Mouse (Mus musculus): ENCODE results near the gene Sdhc.

Sdhc gene

GRCm38 (mm10) chr1:171112986-171113385 lies 37.4 kb downstream of the Sdhc start:
- no peak for DNase-seq (ENCODE audit: low read depth, low spot score)
- Histone ChIP-seq H3K27me3 (ENCODE audit: control insufficient read depth, insufficient read depth, low read length, poor library complexity, severe bottlenecking) (no peaks in the 10 kb centered on the region), H3K36me3 (ENCODE audit: control insufficient read depth, insufficient read depth, low read length, poor library complexity, severe bottlenecking) (no peaks in the 10 kb centered on the region)

DNA sequence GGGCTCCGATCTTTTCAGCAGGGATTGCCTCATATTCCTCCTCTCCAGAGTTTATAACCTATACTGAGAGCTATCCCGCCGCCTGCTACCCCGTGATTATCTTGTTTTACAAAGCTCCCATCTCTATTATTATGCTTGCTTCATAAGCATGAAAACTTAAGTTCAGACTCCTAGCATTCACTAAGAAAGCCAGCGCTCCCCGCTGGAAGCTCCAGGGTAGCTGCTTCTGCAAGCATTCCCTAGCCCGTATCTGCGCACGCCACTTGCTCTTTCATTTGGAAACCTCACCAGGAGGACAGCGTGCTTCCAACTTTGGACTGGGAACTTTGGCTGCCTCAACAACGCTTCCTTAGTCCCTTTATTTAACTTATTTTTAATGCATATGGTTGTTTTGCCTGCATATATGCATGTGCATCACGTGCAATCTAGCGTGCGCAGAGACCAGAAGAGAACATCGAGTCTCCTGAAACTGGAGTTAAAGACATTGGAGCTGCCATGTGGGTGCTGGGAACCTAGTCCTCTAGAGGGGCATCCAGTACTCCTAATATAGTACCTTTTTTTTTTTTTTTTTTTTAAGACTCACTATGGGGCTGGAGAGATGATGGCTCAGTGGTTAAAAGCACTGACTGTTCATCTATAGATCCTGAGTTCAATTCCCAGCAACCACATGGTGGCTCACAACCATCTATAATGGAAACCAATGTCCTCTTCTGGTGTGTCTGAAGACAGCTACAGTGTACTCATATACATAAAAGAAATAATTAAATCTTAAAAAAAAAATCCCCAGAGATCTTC lies 38.4 kb downstream of the Sdhc start:
- Histone ChIP-seq H3K27me3 (ENCODE audit: control insufficient read depth, insufficient read depth, low read length, poor library complexity, severe bottlenecking) (no peaks in the 10 kb centered on the region), H3K36me3 (ENCODE audit: control insufficient read depth, insufficient read depth, low read length, poor library complexity, severe bottlenecking) (no peaks in the 10 kb centered on the region)
- peak; percentile 29 for DNase-seq (ENCODE audit: low read depth, low spot score)

DNA sequence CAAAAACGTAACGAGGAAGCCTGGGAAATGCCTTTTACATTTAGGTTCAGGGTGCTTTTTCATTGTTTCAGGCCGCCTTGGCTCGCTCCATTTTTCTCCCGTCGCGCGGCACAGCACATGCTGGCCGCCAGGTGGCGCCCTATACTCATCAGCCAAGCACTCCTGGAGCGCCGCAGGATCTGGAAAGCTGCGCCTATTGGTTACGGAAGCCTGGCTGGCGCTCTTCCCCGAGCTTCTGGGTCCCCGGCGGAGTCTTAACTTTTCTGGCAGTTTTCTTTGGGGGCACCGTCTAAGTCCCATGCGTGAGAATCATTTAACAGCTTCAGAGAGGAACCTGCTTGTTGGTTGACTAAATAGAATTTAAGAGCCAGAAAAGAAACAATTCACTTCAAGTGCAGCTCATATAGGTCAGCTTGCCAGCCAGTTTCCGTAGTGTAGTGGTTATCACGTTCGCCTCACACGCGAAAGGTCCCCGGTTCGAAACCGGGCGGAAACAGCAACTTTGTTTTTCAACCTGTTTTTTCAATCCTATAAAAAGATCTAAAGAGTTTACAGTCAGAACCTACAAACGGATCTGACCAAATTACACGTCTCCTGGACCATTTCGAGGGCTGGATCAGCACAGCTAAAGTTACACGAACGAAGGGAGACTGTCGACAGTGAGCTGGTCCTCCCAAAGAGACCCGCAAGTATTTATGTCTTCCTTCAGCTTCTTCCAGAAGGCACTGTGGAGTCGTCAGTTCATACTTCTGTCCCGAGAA lies 39.2 kb downstream of the Sdhc start:
- peak; percentile 97 for DNase-seq (ENCODE audit: low read depth, low spot score)
- no peaks in the 10 kb centered on the region for H3K36me3 ChIP-seq (ENCODE audit: control insufficient read depth, insufficient read depth, low read length, poor library complexity, severe bottlenecking)
- no peaks in the 10 kb centered on the region for H3K27me3 ChIP-seq (ENCODE audit: control insufficient read depth, insufficient read depth, low read length, poor library complexity, severe bottlenecking)

- no peaks in the 10 kb centered on the region for H3K27me3 ChIP-seq (ENCODE audit: control insufficient read depth, insufficient read depth, low read length, poor library complexity, severe bottlenecking)
- no peak for DNase-seq (ENCODE audit: low read depth, low spot score)
- H3K36me3 ChIP-seq (ENCODE audit: control insufficient read depth, insufficient read depth, low read length, poor library complexity, severe bottlenecking) = no peaks in the 10 kb centered on the region
Observed at GRCm38 (mm10) chr1:171110659-171111019, 39.8 kb downstream of the Sdhc start.

- H3K36me3 ChIP-seq (ENCODE audit: control insufficient read depth, insufficient read depth, low read length, poor library complexity, severe bottlenecking) = no peaks in the 10 kb centered on the region
- DNase-seq (ENCODE audit: low read depth, low spot score) = no peak
- H3K27me3 ChIP-seq (ENCODE audit: control insufficient read depth, insufficient read depth, low read length, poor library complexity, severe bottlenecking) = no peaks in the 10 kb centered on the region
Observed at GRCm38 (mm10) chr1:171109620-171110019, 40.8 kb downstream of the Sdhc start.

- no peak for DNase-seq (ENCODE audit: low read depth, low spot score)
- no peaks in the 10 kb centered on the region for H3K36me3 ChIP-seq (ENCODE audit: control insufficient read depth, insufficient read depth, low read length, poor library complexity, severe bottlenecking)
- no peaks in the 10 kb centered on the region for H3K27me3 ChIP-seq (ENCODE audit: control insufficient read depth, insufficient read depth, low read length, poor library complexity, severe bottlenecking)
Observed at GRCm38 (mm10) chr1:171105226-171105625, 45.2 kb downstream of the Sdhc start.

GRCm38 (mm10) chr1:171103179-171103840 lies 47.1 kb downstream of the Sdhc start:
- Histone ChIP-seq H3K36me3 (ENCODE audit: control insufficient read depth, insufficient read depth, low read length, poor library complexity, severe bottlenecking) (no peaks in the 10 kb centered on the region), H3K27me3 (ENCODE audit: control insufficient read depth, insufficient read depth, low read length, poor library complexity, severe bottlenecking) (no peaks in the 10 kb centered on the region)
- no peak for DNase-seq (ENCODE audit: low read depth, low spot score)

DNA sequence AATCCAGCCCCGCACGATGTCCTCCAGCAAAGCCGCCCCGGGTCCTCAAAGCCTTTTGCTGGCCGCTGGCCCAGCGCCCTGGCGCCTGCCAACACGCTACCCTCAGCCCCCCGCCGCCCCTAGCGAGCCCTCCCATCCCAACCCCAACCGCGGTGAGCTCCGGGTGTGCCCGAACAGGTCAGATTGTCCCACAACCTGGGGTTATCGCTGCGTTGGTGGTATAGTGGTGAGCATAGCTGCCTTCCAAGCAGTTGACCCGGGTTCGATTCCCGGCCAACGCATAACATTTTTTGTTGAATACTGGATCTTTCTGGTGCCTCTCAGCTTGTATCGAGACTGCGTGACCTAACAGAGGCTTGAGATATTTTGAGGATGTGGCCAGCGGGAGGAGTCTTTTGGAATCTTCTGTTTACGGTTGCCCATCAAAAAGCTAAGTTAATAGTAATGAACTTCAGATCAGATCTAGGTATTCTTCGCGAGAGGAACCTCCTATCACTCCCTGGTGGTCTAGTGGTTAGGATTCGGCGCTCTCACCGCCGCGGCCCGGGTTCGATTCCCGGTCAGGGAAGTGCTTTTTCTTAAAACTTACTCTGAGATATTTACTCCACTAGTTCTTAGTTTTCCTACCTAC lies 47.7 kb downstream of the Sdhc start:
- no peaks in the 10 kb centered on the region for H3K36me3 ChIP-seq (ENCODE audit: control insufficient read depth, insufficient read depth, low read length, poor library complexity, severe bottlenecking)
- no peaks in the 10 kb centered on the region for H3K27me3 ChIP-seq (ENCODE audit: control insufficient read depth, insufficient read depth, low read length, poor library complexity, severe bottlenecking)
- DNase-seq (ENCODE audit: low read depth, low spot score) = peak; percentile 88

GRCm38 (mm10) chr1:171101733-171102546 lies 48.5 kb downstream of the Sdhc start:
- DNase-seq (ENCODE audit: low read depth, low spot score) = peak; percentile 87
- Histone ChIP-seq H3K27me3 (ENCODE audit: control insufficient read depth, insufficient read depth, low read length, poor library complexity, severe bottlenecking) (no peaks in the 10 kb centered on the region), H3K36me3 (ENCODE audit: control insufficient read depth, insufficient read depth, low read length, poor library complexity, severe bottlenecking) (no peaks in the 10 kb centered on the region)

- no peak for DNase-seq (ENCODE audit: low read depth, low spot score)
- no peaks in the 10 kb centered on the region for H3K36me3 ChIP-seq (ENCODE audit: control insufficient read depth, insufficient read depth, low read length, poor library complexity, severe bottlenecking)
- no peaks in the 10 kb centered on the region for H3K27me3 ChIP-seq (ENCODE audit: control insufficient read depth, insufficient read depth, low read length, poor library complexity, severe bottlenecking)
Observed at GRCm38 (mm10) chr1:171101033-171101432, 49.4 kb downstream of the Sdhc start.

DNA sequence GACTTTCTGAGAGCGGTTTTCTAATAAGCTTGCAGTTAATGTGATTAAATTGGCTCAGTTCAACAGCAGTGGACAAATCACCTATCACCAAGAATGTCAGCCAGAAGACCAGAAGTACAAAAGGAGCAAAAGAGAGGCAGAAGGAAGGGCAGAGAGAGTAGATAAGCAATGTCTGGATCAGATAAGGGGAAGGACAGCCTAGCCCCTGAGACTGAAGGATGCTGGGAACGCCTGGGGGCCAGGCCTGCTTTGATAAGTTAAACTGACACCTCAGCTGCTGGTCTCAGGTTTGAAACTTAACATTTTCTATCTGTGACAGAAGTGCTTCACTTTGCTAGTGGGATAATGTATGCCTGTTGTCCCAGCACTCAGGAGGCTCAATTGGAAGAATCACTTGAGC lies 52.8 kb downstream of the Sdhc start:
- Histone ChIP-seq H3K27me3 (ENCODE audit: control insufficient read depth, insufficient read depth, low read length, poor library complexity, severe bottlenecking) (no peaks in the 10 kb centered on the region), H3K36me3 (ENCODE audit: control insufficient read depth, insufficient read depth, low read length, poor library complexity, severe bottlenecking) (no peaks in the 10 kb centered on the region)
- DNase-seq (ENCODE audit: low read depth, low spot score) = no peak

- no peak for DNase-seq (ENCODE audit: low read depth, low spot score)
- no peaks in the 10 kb centered on the region for H3K27me3 ChIP-seq (ENCODE audit: control insufficient read depth, insufficient read depth, low read length, poor library complexity, severe bottlenecking)
- H3K36me3 ChIP-seq (ENCODE audit: control insufficient read depth, insufficient read depth, low read length, poor library complexity, severe bottlenecking) = no peaks in the 10 kb centered on the region
Observed at GRCm38 (mm10) chr1:171097136-171097535, 53.3 kb downstream of the Sdhc start.

DNA sequence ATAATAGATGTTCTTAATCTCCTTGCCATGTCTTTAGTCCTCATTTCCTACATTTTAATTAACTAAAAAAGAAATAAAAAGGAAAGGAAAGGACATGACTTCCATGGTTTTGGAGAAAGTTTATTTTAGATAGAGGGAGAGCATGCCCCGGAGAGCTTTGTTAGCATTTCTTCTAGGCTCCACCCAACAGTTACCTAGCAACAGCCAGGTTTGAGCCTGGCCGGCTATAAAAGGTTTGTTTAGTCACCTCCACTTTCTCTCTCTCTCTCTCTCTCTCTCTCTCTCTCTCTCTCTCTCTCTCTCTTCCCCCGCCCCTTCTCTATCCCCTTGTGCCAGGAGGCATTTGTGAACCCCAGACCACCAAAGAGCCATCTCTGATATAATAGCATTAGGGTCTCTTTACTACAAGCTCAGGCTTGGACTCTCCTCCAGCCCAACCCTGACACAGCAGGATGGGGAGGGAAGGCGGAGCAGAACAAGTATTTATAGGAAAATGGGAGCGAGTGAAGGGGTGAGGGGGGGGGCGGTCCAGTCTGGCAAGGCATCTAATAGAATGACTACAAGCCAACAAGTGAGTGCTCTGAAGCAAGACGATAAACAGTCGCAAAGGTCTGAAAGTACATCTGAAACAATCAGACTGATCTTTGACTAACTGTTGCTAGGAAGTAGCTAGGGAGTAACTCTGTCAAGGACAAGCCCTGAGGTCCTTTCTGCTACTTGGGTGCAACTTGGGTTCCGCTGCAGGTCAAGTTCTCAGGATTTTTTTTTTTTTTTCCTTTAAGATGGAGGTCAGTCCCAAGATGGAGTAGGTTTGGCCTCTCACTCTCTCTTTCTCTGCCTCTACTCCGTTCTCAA lies 54.1 kb downstream of the Sdhc start:
- Histone ChIP-seq H3K27me3 (ENCODE audit: control insufficient read depth, insufficient read depth, low read length, poor library complexity, severe bottlenecking) (no peaks in the 10 kb centered on the region), H3K36me3 (ENCODE audit: control insufficient read depth, insufficient read depth, low read length, poor library complexity, severe bottlenecking) (no peaks in the 10 kb centered on the region)
- DNase-seq (ENCODE audit: low read depth, low spot score) = no peak

Measured in splenic B cell, adult 2 months (primary cell).